Mouse (Mus musculus): ENCODE measurements around the gene Tbpl1. TPM values are rescaled to one million over a fixed set of nuclear protein-coding genes. Genes with fewer than 3 reads are reported as not detected.

Tbpl1 gene
- total and polyA plus RNA-seq, 3 experiments: 36.6 to 41.8 TPM; not detected in 1

DNA sequence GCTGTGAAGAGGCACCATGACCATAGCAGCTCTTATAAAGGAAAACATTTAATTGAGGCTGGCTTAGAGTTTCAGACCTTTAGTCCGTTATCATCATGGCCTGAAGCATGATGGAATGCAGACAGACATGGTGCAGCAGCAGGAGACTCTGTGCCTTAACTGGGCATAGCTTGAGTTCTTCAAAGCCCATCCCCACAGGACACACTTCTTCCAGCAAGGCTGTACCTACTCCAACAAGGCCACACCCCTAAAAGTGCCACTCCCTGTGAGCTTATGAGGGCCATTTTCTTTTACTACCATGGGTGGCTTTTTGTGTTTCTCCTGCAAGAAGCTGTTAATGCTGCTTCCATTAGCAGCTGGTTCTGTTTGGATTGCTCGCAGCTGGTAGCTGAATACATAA lies 43.7 kb upstream of the Tbpl1 start:
- no peaks in the 10 kb centered on the region for H3K9me3 ChIP-seq (replicated peaks; ENCODE audit: insufficient read depth, low read length)

DNA sequence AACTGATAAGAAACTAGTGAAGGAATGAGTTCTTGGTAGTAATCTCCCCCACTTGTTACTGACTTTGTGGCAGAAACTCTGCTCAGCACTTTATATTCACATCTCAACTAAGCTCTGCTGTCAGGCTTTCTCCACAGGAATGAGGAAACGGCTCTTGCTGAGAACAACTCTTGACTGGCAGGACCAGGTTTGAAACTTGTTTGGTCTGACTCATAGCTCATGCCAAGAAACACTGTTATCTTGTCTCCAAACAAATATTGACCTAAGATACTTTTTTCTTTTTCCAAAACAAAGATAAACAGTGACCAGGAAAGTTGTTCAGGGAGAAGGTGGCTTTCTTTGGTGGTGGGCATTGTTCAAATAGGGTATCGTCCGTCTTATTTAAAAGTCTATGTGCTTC lies 42.9 kb upstream of the Tbpl1 start:
- H3K79me2 ChIP-seq (ENCODE audit: control insufficient read depth, insufficient read depth, low read length, poor library complexity): no peaks in the 10 kb centered on the region
- H3K27me3 ChIP-seq (ENCODE audit: control insufficient read depth in 1 of 2, insufficient read depth in 2 of 2, low read length in 2 of 2): no peaks in the 10 kb centered on the region
- no peak overlapping the region for H3K9ac ChIP-seq (ENCODE audit: control insufficient read depth, low read depth, low read length, poor library complexity, severe bottlenecking)
- TF ChIP-seq TCF12 (IDR thresholded peaks at IDR 0.05; ENCODE audit: low read depth, low read length): no peak
- no peak for TF ChIP-seq CHD2 (IDR thresholded peaks at IDR 0.05; ENCODE audit: low read length)
- TF ChIP-seq USF2 (IDR thresholded peaks at IDR 0.05; ENCODE audit: borderline replicate concordance in 1 of 2, insufficient read depth in 1 of 2, low read depth in 1 of 2, low read length in 2 of 2): no peak
- TF ChIP-seq KAT2A (conservative IDR thresholded peaks at IDR 0.05; ENCODE audit: low read depth, low read length): no peak
- TF ChIP-seq MEF2A (IDR thresholded peaks at IDR 0.05; ENCODE audit: extremely low read depth, insufficient replicate concordance, low read depth, low read length, poor library complexity, severe bottlenecking): no peak
- TF ChIP-seq ZC3H11A (IDR thresholded peaks at IDR 0.05; ENCODE audit: low read depth, low read length): no peak
- TF ChIP-seq MAX (IDR thresholded peaks at IDR 0.05; ENCODE audit: low read length): no peak
- no peak for TF ChIP-seq RCOR1 (IDR thresholded peaks at IDR 0.05; ENCODE audit: low read depth, low read length)
- no peak for TF ChIP-seq CTCF (IDR thresholded peaks at IDR 0.05 in 2 of 3, conservative IDR thresholded peaks at IDR 0.05 in 1 of 3; ENCODE audit: control insufficient read depth in 1 of 3, insufficient read depth in 1 of 3, low read depth in 2 of 3, low read length in 3 of 3, poor library complexity in 1 of 3, severe bottlenecking in 1 of 3)
- no peak for TF ChIP-seq SIN3A (IDR thresholded peaks at IDR 0.05; ENCODE audit: low read length)
- TF ChIP-seq ZNF384 (IDR thresholded peaks at IDR 0.05; ENCODE audit: low read depth, low read length): no peak
- no peak for TF ChIP-seq TBP (IDR thresholded peaks at IDR 0.05; ENCODE audit: low read depth, low read length)
- TF ChIP-seq POLR2AphosphoS2 (IDR thresholded peaks at IDR 0.05; ENCODE audit: low read length): no peak
- no peak overlapping the region for H3K27ac ChIP-seq (ENCODE audit: control insufficient read depth, low read depth, low read length)
- no peaks in the 10 kb centered on the region for H3K9me3 ChIP-seq (replicated peaks; ENCODE audit: insufficient read depth, low read length)
- H3K4me1 ChIP-seq (ENCODE audit: control insufficient read depth in 1 of 2, insufficient read depth in 2 of 2, low read length in 2 of 2): no peaks in the 10 kb centered on the region
- DNase-seq (ENCODE audit: low read depth, low spot score): no peak
- H3K4me3 ChIP-seq (ENCODE audit: control insufficient read depth in 1 of 2, insufficient read depth in 1 of 2, low read depth in 2 of 2, low read length in 2 of 2): no peak overlapping the region
- H3K36me3 ChIP-seq (ENCODE audit: control insufficient read depth in 1 of 2, insufficient read depth in 2 of 2, low read length in 2 of 2): no peaks in the 10 kb centered on the region

More for the DNA sequence above, 43.7 kb upstream of the Tbpl1 start:
- Histone ChIP-seq H3K27me3 (ENCODE audit: control insufficient read depth in 1 of 2, insufficient read depth in 2 of 2, low read length in 2 of 2) (no peaks in the 10 kb centered on the region), H3K9ac (ENCODE audit: control insufficient read depth, low read depth, low read length, poor library complexity, severe bottlenecking) (no peak overlapping the region), H3K79me2 (ENCODE audit: control insufficient read depth, insufficient read depth, low read length, poor library complexity) (no peaks in the 10 kb centered on the region), H3K36me3 (ENCODE audit: control insufficient read depth in 1 of 2, insufficient read depth in 2 of 2, low read length in 2 of 2) (no peaks in the 10 kb centered on the region), H3K4me3 (ENCODE audit: control insufficient read depth in 1 of 2, insufficient read depth in 1 of 2, low read depth in 2 of 2, low read length in 2 of 2) (no peak overlapping the region), H3K4me1 (ENCODE audit: control insufficient read depth in 1 of 2, insufficient read depth in 2 of 2, low read length in 2 of 2) (no peaks in the 10 kb centered on the region), H3K27ac (ENCODE audit: control insufficient read depth, low read depth, low read length) (no peak overlapping the region)
- TF ChIP-seq ZC3H11A (IDR thresholded peaks at IDR 0.05; ENCODE audit: low read depth, low read length): no peak
- TF ChIP-seq TCF12 (IDR thresholded peaks at IDR 0.05; ENCODE audit: low read depth, low read length): no peak
- no peak for TF ChIP-seq ZMIZ1 (IDR thresholded peaks at IDR 0.05; ENCODE audit: low read depth, low read length)
- TF ChIP-seq MAX (IDR thresholded peaks at IDR 0.05; ENCODE audit: low read length): no peak
- no peak for TF ChIP-seq MYB (IDR thresholded peaks at IDR 0.05; ENCODE audit: low read depth, low read length)
- no peak for DNase-seq (ENCODE audit: low read depth, low spot score)

DNA sequence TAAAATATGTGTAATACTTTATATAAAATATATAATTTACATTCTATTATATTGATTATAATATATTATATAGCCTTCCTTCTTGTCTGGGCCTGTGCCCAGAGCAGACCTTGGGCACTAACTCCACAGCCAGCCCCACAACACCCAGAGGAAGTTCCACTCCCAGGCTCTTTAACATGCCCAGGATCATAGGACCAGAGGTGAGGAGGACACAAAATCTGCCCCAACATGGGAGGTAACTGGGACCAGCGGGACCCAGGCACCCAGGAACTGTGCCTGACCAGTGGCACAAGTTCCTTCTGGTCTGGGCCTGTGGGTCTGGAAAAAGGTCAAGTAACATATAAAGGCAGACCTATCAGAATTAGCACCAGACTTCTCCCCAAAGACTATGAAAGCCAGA lies 22.5 kb upstream of the Tbpl1 start:
- Histone ChIP-seq H3K36me3 (ENCODE audit: control insufficient read depth in 1 of 2, insufficient read depth in 2 of 2, low read length in 2 of 2) (peaks cover 0 to 8% of the 10 kb centered on the region in 2 experiments; a peak in 2 of 4 replicates), H3K4me3 (ENCODE audit: control insufficient read depth in 1 of 2, insufficient read depth in 1 of 2, low read depth in 2 of 2, low read length in 2 of 2) (no peak overlapping the region), H3K4me1 (ENCODE audit: control insufficient read depth in 1 of 2, insufficient read depth in 2 of 2, low read length in 2 of 2) (peaks cover 3 to 11% of the 10 kb centered on the region in 2 experiments), H3K27me3 (ENCODE audit: control insufficient read depth in 1 of 2, insufficient read depth in 2 of 2, low read length in 2 of 2) (no peaks in the 10 kb centered on the region), H3K27ac (ENCODE audit: control insufficient read depth, low read depth, low read length) (no peak overlapping the region), H3K79me2 (ENCODE audit: control insufficient read depth, insufficient read depth, low read length, poor library complexity) (no peaks in the 10 kb centered on the region), H3K9me3 (replicated peaks; ENCODE audit: insufficient read depth, low read length) (no peaks in the 10 kb centered on the region), H3K9ac (ENCODE audit: control insufficient read depth, low read depth, low read length, poor library complexity, severe bottlenecking) (no peak overlapping the region)
- TF ChIP-seq KAT2A (conservative IDR thresholded peaks at IDR 0.05; ENCODE audit: low read depth, low read length) (no peak), ZNF384 (IDR thresholded peaks at IDR 0.05; ENCODE audit: low read depth, low read length) (no peak), HCFC1 (IDR thresholded peaks at IDR 0.05; ENCODE audit: low read depth, low read length) (no peak), CHD2 (IDR thresholded peaks at IDR 0.05; ENCODE audit: low read length) (no peak), USF2 (IDR thresholded peaks at IDR 0.05; ENCODE audit: borderline replicate concordance in 1 of 2, insufficient read depth in 1 of 2, low read depth in 1 of 2, low read length in 2 of 2) (no peak), E2F4 (IDR thresholded peaks at IDR 0.05; ENCODE audit: borderline replicate concordance, low read depth, low read length) (no peak)
- no peak for DNase-seq (ENCODE audit: low read depth, low spot score)

All from MEL (cell line).